Mouse (Mus musculus) macrophage (primary cell): ENCODE results near the gene Syne3. TPM values are rescaled to one million over a fixed set of nuclear protein-coding genes. Genes with fewer than 3 reads are reported as not detected.

Experiments used
- H3K27ac ChIP-seq: fragments of 350-480 bp; formaldehyde crosslinking; 2 replicates; pipeline ENCODE4 v1.9.0; 2021
- H3K36me3 ChIP-seq: fragments of 350-480 bp; formaldehyde crosslinking; 2 replicates; pipeline ENCODE4 v1.9.0; 2021; ENCODE audit errors: inconsistent target
- H3K4me3 ChIP-seq: fragments of 350-480 bp; formaldehyde crosslinking; 2 replicates; pipeline ENCODE4 v1.9.0; 2021; ENCODE audit errors: inconsistent target
- H3K79me2 ChIP-seq: fragments of 350-480 bp; formaldehyde crosslinking; 2 replicates; pipeline ENCODE4 v1.9.0; 2021; ENCODE audit errors: inconsistent target
- WGBS: methylation state at CpG from one replicate; pipeline ENCODE4 v1.1.7; 2026; ENCODE audit warnings: inconsistent platforms; ENCODE audit not compliant: missing documents; 5-methylcytosine and 5-hydroxymethylcytosine counted together
- polyA plus RNA-seq: library from polyadenylated mRNA; stranded (reverse); fragments of 250-400 nt; gene quantifications from 3 replicates; pipeline ENCODE4 v1.2.4, GENCODE M21; 2018; ENCODE audit warnings: inconsistent platforms

The Syne3 gene
- polyA plus RNA-seq, 1 experiment from 2014 or later, result 6.4 TPM

- Histone ChIP-seq H3K36me3 (no peaks in the 10 kb centered on the region), H3K79me2 (no peaks in the 10 kb centered on the region), H3K27ac (no peak overlapping the region), H3K4me3 (no peak overlapping the region)
- 93% methylated on average over 11 of the region's 12 CpGs for WGBS
These were observed 129.2 kb downstream of the Syne3 start for GRCm38 (mm10) chr12:104880367-104880766.

Other genes with a start within 250 kb of the Syne3 start
- not detected in 3 replicates for gene Clmn, start 144.7 kb downstream of the Syne3 start, polyA plus RNA-seq
- gene Glrx5, start 22.9 kb upstream of the Syne3 start, polyA plus RNA-seq, result 5.1 to 28.7 TPM (median 17.8 TPM) in 3 replicates
- not detected in 3 replicates for gene Tcl1b2, start 136.2 kb upstream of the Syne3 start, polyA plus RNA-seq
- not detected in 3 replicates for gene Tcl1b1, start 149.9 kb upstream of the Syne3 start, polyA plus RNA-seq
- not detected in 3 replicates for gene Tcl1b5, start 166.5 kb upstream of the Syne3 start, polyA plus RNA-seq
- not detected in 3 replicates for gene Tcl1b3, start 181.2 kb upstream of the Syne3 start, polyA plus RNA-seq
- not detected in 3 replicates for gene Tcl1b4, start 192.1 kb upstream of the Syne3 start, polyA plus RNA-seq
- gene Tcl1, start 213.0 kb upstream of the Syne3 start, polyA plus RNA-seq, result not detected in 3 replicates